Mouse (Mus musculus): Measurements from ENCODE around the gene Ccnl1. TPM values are rescaled to one million over a fixed set of nuclear protein-coding genes. Genes with fewer than 3 reads are reported as not detected.

Ccnl1 gene
- polyA plus RNA-seq (2014; fragmentation: Nextera tagmentation; extraction: Ambion mirVana) = 80.2 and 97.0 TPM in 2 replicates

DNA sequence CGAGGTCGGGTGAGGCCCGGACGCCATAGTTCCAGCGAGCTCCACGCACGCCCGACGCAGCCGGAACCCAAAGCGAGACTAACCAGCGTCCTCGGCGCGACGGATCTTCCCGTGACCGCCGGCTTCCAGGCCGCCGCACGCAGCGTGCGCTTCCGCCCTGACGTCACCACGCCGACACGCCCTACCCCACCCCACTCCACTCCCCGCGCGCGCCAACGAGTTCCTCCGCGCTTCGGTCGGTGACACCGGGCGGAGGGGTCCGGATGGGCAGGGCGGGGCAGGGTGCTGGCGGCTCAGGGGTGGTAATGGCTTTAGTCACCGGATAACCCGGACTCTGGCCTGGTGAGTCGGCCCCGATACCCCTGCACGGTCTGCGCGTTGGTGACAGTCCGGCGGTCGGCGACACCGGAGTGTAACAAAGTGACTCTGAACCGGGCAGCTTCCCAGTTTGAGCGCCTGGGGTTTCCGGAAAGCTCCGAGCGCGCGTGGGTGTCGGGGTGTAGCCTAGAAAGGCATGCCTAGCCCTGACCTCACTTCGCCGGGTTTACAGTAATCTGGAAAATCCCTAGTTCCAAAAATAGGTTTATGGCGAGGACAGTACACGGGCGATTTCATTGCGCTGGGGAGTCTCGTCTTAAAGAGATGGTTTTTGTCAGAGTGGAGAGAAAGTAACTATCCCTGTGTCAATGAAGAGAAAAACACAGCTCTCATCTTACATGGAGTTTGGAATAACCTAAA, at the start of gene Ccnl1:
Gene Ccnl1 (minus strand): TSS at position 148 of the 738 bp plus-strand sequence.
- H3K27me3 ChIP-seq (ENCODE audit: control insufficient read depth, insufficient read depth, low read length) = no peaks in the 10 kb centered on the region
- H3K4me3 ChIP-seq (ENCODE audit: low read depth, low read length) = peak within 1 kb of the TSS; percentile 99
- peak; percentile 97 for ATAC-seq (ENCODE audit: low read depth)
- peak within 1 kb of the TSS; percentile 100 for H3K27ac ChIP-seq (ENCODE audit: low read depth, low read length)
- WGBS = under 1% methylated on average over 62 of the region's 70 CpGs
- H3K9ac ChIP-seq (replicated peaks; ENCODE audit: low read depth, low read length) = peak within 1 kb of the TSS; percentile 100
- H3K9me3 ChIP-seq (ENCODE audit: control insufficient read depth, low read length) = no peaks in the 10 kb centered on the region
- H3K4me2 ChIP-seq (ENCODE audit: low read depth, low read length) = peak within 1 kb of the TSS; percentile 89
- peaks cover 23% of the 10 kb centered on the region for H3K4me1 ChIP-seq (ENCODE audit: control insufficient read depth, insufficient read depth, low read length)
- peaks cover 14% of the 10 kb centered on the region for H3K36me3 ChIP-seq (ENCODE audit: control insufficient read depth, insufficient read depth, low read length)

DNA sequence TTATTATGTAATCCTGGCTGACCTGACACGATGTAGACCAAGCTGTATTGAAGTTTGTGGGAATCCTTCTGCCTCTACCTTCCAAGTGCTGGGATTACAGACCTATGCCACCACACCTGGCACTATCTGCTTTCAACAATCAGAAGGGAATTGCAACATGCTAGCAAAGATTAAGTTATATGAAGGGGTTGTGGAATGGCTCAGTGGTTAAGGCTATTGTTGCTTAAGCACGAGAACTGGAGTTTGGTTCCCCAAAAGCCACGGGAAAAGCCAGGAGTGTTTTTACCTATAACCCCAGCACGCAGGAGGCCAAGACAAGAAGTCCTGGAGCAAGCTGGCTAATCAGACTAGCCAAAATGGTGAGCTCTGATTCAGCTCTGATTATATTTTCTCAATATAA, 46.9 kb upstream of the Ccnl1 start:
- H3K4me1 ChIP-seq (ENCODE audit: control insufficient read depth, insufficient read depth, low read length) = no peaks in the 10 kb centered on the region
- WGBS = 88% methylated on average over 4 of the region's 4 CpGs
- no peak overlapping the region for H3K27ac ChIP-seq (ENCODE audit: low read depth, low read length)
- no peaks in the 10 kb centered on the region for H3K36me3 ChIP-seq (ENCODE audit: control insufficient read depth, insufficient read depth, low read length)
- H3K9me3 ChIP-seq (ENCODE audit: control insufficient read depth, low read length) = no peaks in the 10 kb centered on the region
- H3K4me3 ChIP-seq (ENCODE audit: low read depth, low read length) = no peak overlapping the region
- no peak overlapping the region for H3K4me2 ChIP-seq (ENCODE audit: low read depth, low read length)
- ATAC-seq (ENCODE audit: low read depth) = no peak
- no peaks in the 10 kb centered on the region for H3K27me3 ChIP-seq (ENCODE audit: control insufficient read depth, insufficient read depth, low read length)
- no peak overlapping the region for H3K9ac ChIP-seq (replicated peaks; ENCODE audit: low read depth, low read length)

DNA sequence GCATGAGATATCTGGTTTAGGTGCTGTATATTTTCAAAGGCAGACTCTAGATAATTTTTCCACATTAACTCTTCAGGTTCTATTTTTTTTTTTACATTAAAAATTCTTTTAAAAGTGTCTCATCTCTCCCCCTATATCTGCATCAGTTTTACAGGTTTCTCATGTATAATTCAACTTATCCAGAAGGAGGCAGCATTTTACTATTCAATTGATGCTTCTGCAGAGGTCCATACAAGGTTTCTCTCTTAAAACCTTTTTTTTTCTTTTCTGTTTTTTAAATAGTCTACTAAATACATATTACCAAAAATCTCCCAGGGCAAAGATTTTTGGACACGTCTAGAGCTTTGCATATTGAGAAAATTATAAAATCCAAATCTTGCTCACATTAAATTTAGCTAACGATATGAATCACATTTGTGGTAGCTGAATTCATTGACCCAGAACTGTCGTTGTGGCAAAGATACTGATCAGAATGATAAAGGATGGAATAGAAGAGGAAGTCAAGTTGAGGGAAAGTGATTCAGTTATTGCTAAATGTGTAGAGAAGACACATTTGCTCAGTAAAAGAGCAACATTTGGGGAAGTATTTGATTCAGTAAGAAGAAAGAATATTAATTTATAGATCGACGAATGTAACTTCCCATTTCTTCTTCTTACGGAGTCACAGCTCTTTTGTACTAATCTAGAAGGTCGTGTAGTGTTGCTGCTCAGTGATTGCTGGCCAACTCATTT, 46.3 kb upstream of the Ccnl1 start:
- no peak for ATAC-seq (ENCODE audit: low read depth)
- no peaks in the 10 kb centered on the region for H3K9me3 ChIP-seq (ENCODE audit: control insufficient read depth, low read length)

DNA sequence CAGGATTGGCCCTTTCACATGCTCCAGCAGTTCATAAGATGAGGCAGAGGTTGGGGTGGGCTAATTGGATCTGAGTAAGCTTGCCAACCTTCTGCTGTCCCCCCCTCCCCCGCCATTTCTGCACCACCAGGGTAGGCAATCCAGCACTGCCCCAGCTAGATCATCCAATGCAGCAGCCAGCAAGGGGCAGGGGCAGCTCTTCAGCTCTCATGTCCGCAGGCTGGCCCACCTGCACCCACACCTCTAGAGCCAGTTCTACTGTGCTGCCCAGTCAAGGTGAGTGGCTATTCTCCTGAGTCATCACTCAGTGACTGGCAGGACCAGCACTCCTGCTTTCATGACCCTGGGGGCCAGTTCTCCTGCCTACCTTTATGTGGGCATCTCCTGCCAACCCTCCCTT, 42.4 kb upstream of the Ccnl1 start:
- WGBS = 84% methylated on average over 2 of the region's 2 CpGs
- H3K4me3 ChIP-seq (ENCODE audit: low read depth, low read length) = no peak overlapping the region
- H3K27ac ChIP-seq (ENCODE audit: low read depth, low read length) = no peak overlapping the region
- H3K4me1 ChIP-seq (ENCODE audit: control insufficient read depth, insufficient read depth, low read length) = no peaks in the 10 kb centered on the region
- no peaks in the 10 kb centered on the region for H3K27me3 ChIP-seq (ENCODE audit: control insufficient read depth, insufficient read depth, low read length)
- ATAC-seq (ENCODE audit: low read depth) = no peak
- H3K9ac ChIP-seq (replicated peaks; ENCODE audit: low read depth, low read length) = no peak overlapping the region
- H3K36me3 ChIP-seq (ENCODE audit: control insufficient read depth, insufficient read depth, low read length) = no peaks in the 10 kb centered on the region
- no peak overlapping the region for H3K4me2 ChIP-seq (ENCODE audit: low read depth, low read length)
- H3K9me3 ChIP-seq (ENCODE audit: control insufficient read depth, low read length) = no peaks in the 10 kb centered on the region

More for the DNA sequence above, 46.3 kb upstream of the Ccnl1 start:
- no peaks in the 10 kb centered on the region for H3K36me3 ChIP-seq (ENCODE audit: control insufficient read depth, insufficient read depth, low read length)
- no peaks in the 10 kb centered on the region for H3K27me3 ChIP-seq (ENCODE audit: control insufficient read depth, insufficient read depth, low read length)
- WGBS = 72% methylated on average over 7 of the region's 7 CpGs
- H3K9ac ChIP-seq (replicated peaks; ENCODE audit: low read depth, low read length) = no peak overlapping the region
- no peak overlapping the region for H3K4me2 ChIP-seq (ENCODE audit: low read depth, low read length)
- H3K4me1 ChIP-seq (ENCODE audit: control insufficient read depth, insufficient read depth, low read length) = no peaks in the 10 kb centered on the region
- H3K27ac ChIP-seq (ENCODE audit: low read depth, low read length) = no peak overlapping the region
- no peak overlapping the region for H3K4me3 ChIP-seq (ENCODE audit: low read depth, low read length)

DNA sequence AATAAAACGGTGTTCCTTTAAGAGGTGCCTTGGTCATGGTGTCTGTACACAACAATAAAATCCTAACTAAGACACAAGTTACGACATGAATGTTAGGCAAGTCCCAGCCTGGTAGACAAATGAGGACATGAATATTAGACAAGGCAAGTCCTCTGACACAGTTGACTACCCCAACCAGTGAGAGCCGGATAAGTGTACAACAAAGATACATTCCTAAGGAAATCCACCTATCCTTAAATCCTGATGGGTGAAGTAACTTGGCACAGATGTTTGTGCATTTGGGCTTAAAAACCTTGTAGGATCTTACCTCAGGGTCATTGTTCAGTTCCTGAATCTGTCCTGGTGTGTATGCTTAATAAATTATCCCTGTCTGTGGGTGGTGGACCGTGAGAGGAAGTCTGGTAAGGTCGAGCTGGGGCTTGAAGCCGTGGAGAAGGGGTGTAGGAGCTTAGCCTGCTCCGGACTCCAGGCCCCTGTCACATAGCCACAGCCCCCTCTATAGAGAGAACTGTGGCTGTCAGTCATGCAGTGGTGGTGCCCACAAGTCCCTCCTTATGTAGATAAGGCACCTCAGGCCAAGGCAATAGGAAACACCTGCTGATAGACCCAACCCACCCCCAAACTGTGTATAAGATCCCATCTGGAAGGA, 39.4 kb upstream of the Ccnl1 start:
- 79% methylated on average over 7 of the region's 7 CpGs for WGBS
- no peak overlapping the region for H3K4me3 ChIP-seq (ENCODE audit: low read depth, low read length)
- no peak overlapping the region for H3K4me2 ChIP-seq (ENCODE audit: low read depth, low read length)
- no peak overlapping the region for H3K9ac ChIP-seq (replicated peaks; ENCODE audit: low read depth, low read length)
- H3K9me3 ChIP-seq (ENCODE audit: control insufficient read depth, low read length) = no peaks in the 10 kb centered on the region
- H3K36me3 ChIP-seq (ENCODE audit: control insufficient read depth, insufficient read depth, low read length) = no peaks in the 10 kb centered on the region
- no peaks in the 10 kb centered on the region for H3K4me1 ChIP-seq (ENCODE audit: control insufficient read depth, insufficient read depth, low read length)
- H3K27me3 ChIP-seq (ENCODE audit: control insufficient read depth, insufficient read depth, low read length) = no peaks in the 10 kb centered on the region
- no peak overlapping the region for H3K27ac ChIP-seq (ENCODE audit: low read depth, low read length)
- ATAC-seq (ENCODE audit: low read depth) = no peak

DNA sequence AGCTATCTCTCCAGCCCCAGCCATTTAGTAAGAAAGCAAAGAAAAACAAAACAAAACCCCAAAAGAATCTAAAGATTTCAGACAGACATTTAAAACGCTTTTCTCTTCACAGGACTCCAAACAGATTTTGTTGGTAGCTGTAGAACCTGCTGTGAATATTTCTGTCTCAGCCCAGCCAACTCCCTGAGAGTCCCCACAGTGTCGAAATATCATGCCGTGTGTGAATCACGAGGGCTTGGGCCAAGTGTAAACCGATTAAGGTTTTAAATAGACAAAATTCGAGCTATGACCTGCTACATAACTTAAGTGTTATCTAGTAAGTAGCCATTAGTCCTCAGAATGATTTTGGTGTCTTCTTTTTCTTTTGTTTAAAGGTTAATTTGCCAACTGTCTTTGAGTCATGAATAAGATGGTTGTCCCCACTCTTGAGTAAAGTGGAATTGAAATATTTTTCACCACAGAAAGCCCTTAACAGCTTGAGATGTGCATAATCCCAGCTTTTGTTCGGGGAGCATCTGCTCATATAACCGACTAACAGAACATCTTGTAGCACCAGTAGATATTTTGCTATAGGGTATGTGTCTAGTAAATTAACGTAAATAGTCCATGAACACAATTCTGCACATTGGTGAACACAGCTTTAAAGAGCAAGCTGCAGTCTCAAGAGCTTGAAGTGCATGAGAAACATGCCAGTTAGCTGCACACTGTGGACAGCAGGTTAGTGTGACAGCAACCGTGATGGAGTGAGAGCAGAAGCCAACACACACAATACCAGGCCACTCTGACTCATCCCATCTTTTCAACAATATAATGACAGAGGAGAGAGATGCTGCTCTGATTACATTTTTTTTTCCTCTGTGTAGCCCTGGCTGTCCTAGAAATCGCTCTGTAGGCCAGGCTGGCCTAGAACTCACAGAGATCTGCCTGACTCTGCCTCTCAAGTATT, 34.6 kb upstream of the Ccnl1 start:
- ATAC-seq (ENCODE audit: low read depth) = no peak
- H3K36me3 ChIP-seq (ENCODE audit: control insufficient read depth, insufficient read depth, low read length) = no peaks in the 10 kb centered on the region
- no peak overlapping the region for H3K9ac ChIP-seq (replicated peaks; ENCODE audit: low read depth, low read length)
- H3K4me1 ChIP-seq (ENCODE audit: control insufficient read depth, insufficient read depth, low read length) = no peaks in the 10 kb centered on the region
- no peak overlapping the region for H3K4me2 ChIP-seq (ENCODE audit: low read depth, low read length)
- WGBS = 77% methylated on average over 11 of the region's 11 CpGs
- H3K9me3 ChIP-seq (ENCODE audit: control insufficient read depth, low read length) = no peaks in the 10 kb centered on the region
- H3K27ac ChIP-seq (ENCODE audit: low read depth, low read length) = no peak overlapping the region
- no peak overlapping the region for H3K4me3 ChIP-seq (ENCODE audit: low read depth, low read length)
- no peaks in the 10 kb centered on the region for H3K27me3 ChIP-seq (ENCODE audit: control insufficient read depth, insufficient read depth, low read length)

DNA sequence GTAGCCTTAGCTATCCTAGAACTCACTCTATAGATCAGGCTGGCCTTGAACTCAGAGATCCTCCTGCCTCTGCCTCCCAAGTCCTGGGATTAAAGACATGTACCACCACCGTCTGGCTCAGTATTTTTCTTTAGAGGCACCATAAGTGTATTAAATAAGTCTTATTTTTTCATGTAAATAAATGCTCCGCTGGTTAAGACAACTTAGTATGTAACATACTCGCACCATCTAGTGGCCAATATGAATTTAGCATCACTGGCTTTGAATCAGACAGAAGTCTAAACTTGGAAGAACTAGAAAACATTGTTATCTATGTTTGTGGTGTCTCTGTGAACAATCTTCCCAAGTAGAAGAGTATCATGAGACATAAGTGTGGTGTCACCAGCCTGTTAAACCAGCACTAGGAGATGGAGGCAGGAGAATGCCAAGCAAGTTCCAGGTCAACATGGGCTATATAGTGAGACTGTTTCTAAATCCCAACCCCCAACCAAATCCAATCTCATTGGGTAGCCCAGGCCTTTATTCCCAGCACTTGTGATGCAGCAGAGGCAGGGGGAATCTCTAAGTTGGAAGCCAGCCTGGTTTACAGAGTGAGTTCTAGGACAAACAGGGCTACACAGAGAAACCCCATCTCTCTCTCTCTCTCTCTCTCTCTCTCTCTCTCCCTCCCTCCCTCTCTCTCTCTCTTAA, 33.1 kb upstream of the Ccnl1 start:
- Histone ChIP-seq H3K4me2 (ENCODE audit: low read depth, low read length) (no peak overlapping the region), H3K27ac (ENCODE audit: low read depth, low read length) (no peak overlapping the region), H3K4me1 (ENCODE audit: control insufficient read depth, insufficient read depth, low read length) (no peaks in the 10 kb centered on the region), H3K4me3 (ENCODE audit: low read depth, low read length) (no peak overlapping the region), H3K36me3 (ENCODE audit: control insufficient read depth, insufficient read depth, low read length) (no peaks in the 10 kb centered on the region), H3K27me3 (ENCODE audit: control insufficient read depth, insufficient read depth, low read length) (no peaks in the 10 kb centered on the region), H3K9ac (replicated peaks; ENCODE audit: low read depth, low read length) (no peak overlapping the region), H3K9me3 (ENCODE audit: control insufficient read depth, low read length) (no peaks in the 10 kb centered on the region)
- WGBS = 33% methylated on average over 3 of the region's 3 CpGs
- ATAC-seq (ENCODE audit: low read depth) = peak; percentile 44

DNA sequence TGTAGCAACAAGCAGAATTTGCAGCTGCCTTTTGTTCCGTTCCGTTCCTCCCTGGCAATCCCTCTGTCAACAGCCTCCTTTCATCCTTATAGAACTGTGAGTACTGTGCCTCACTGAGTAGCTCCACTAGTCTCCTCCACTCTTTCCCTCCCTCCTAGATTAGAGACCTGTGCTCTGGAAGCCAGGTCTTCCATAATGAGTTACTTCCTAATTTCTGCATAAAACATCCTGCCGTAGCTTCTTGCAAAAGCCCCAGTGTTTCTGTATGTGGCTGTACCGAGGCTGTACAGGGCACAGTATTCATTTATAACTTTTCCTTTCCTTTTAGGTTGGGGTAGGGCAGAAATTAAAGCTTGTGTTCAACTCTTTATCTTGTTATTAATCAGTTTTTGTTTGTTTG, 32.5 kb upstream of the Ccnl1 start:
- Histone ChIP-seq H3K4me3 (ENCODE audit: low read depth, low read length) (no peak overlapping the region), H3K27me3 (ENCODE audit: control insufficient read depth, insufficient read depth, low read length) (no peaks in the 10 kb centered on the region), H3K36me3 (ENCODE audit: control insufficient read depth, insufficient read depth, low read length) (no peaks in the 10 kb centered on the region), H3K9ac (replicated peaks; ENCODE audit: low read depth, low read length) (no peak overlapping the region), H3K4me1 (ENCODE audit: control insufficient read depth, insufficient read depth, low read length) (no peaks in the 10 kb centered on the region), H3K9me3 (ENCODE audit: control insufficient read depth, low read length) (no peaks in the 10 kb centered on the region), H3K4me2 (ENCODE audit: low read depth, low read length) (no peak overlapping the region), H3K27ac (ENCODE audit: low read depth, low read length) (no peak overlapping the region)
- 74% methylated on average over 4 of the region's 4 CpGs for WGBS
- ATAC-seq (ENCODE audit: low read depth) = no peak

Data from neural tube, embryonic 14.5 days (tissue).